Mouse (Mus musculus): Measurements from ENCODE around the gene Cldn9.

DNA sequence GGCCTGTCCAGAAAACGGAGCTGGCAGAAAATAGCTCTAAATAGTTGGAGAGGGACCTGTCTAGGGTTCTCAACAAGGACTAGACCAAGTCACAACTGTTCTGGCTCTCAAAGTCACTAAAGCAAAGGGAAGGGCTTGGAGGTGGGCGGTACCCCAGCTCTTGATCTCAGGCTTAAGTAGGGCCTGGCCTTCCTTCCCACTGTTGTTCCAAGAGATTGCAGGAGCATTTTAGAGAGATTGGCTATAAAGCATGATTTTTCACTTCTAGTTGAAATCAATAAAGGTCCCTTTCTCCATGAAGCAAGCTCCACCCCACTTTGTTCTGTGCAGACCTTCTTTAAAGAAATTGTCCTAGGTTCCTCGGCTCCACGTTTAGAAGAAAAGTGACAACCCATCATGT is 41.7 kb upstream of the Cldn9 start:
- no peak for TF ChIP-seq CTCF (IDR thresholded peaks at IDR 0.05; ENCODE audit: low read depth, low read length)
- no peak for TF ChIP-seq GATA1 (IDR thresholded peaks at IDR 0.05; ENCODE audit: borderline replicate concordance, low read length)
